In genomic region chr3:107446822-107447221, GRCm38 (mm10) we compare ENCODE assay signal across 22 mouse cellular contexts. TPM values are rescaled to one million over a fixed set of nuclear protein-coding genes. Genes with fewer than 3 reads are reported as not detected.
DNase-seq lines count a peak whose midpoint lies in the region; ATAC-seq lines count a peak whose summit lies in the region.
"Had no signal": no experiment of that assay in that cellular context is flagged by ENCODE, and none has a peak within 500 bp of the region (broad histone marks: within the 10 kb centered on the region; RNA-seq: fewer than 3 reads in every experiment).

No protein-coding gene starts in this region.

- no peaks in the 10 kb centered on the region for H3K27me3 ChIP-seq in stomach, embryonic 15.5 days (replicated peaks)
- H3K27me3 ChIP-seq: forebrain, embryonic 15.5 days had no signal

- no peak overlapping the region for H3K4me3 ChIP-seq in stomach, embryonic 15.5 days (replicated peaks)
- H3K4me3 ChIP-seq: embryonic facial prominence, embryonic 12.5 days; erythroblast, embryonic 14.5 days; forebrain, embryonic 15.5 days; heart, embryonic 13.5 days; kidney, embryonic 15.5 days; limb, embryonic 12.5 days; liver, embryonic 12.5 days had no signal

- no peak overlapping the region for H3K4me2 ChIP-seq in stomach, embryonic 15.5 days
- H3K4me2 ChIP-seq: embryonic facial prominence, embryonic 12.5 days; forebrain, embryonic 15.5 days; heart, embryonic 13.5 days; hindbrain, embryonic 14.5 days; kidney, embryonic 15.5 days; limb, embryonic 12.5 days; liver, embryonic 12.5 days; lung, embryonic 14.5 days; midbrain, embryonic 11.5 days had no signal

- 51% methylated on average over 3 of the region's 3 CpGs for WGBS in stomach, embryonic 15.5 days

- no peaks in the 10 kb centered on the region for H3K4me1 ChIP-seq in stomach, embryonic 15.5 days
- H3K4me1 ChIP-seq: forebrain, embryonic 15.5 days; liver, embryonic 12.5 days had no signal

- H3K9me3 ChIP-seq in stomach, embryonic 15.5 days: no peaks in the 10 kb centered on the region
- H3K9me3 ChIP-seq: embryonic facial prominence, embryonic 12.5 days; forebrain, embryonic 15.5 days; heart, embryonic 13.5 days; kidney, embryonic 15.5 days; limb, embryonic 12.5 days; liver, embryonic 12.5 days had no signal

- H3K9ac ChIP-seq in stomach, embryonic 15.5 days: no peak overlapping the region
- H3K9ac ChIP-seq: embryonic facial prominence, embryonic 12.5 days; forebrain, embryonic 15.5 days; heart, embryonic 13.5 days; hindbrain, embryonic 14.5 days; kidney, embryonic 15.5 days; limb, embryonic 12.5 days; liver, embryonic 12.5 days; lung, embryonic 14.5 days had no signal

- peak; percentile 55; the same call in 1 of the 2 replicates for ATAC-seq in stomach, embryonic 15.5 days (ENCODE audit: insufficient read depth, low FRiP score, low read depth)
- ATAC-seq: forebrain, embryonic 15.5 days; liver, embryonic 12.5 days had no signal

- no peaks in the 10 kb centered on the region for H3K36me3 ChIP-seq in stomach, embryonic 15.5 days
- H3K36me3 ChIP-seq: embryonic facial prominence, embryonic 12.5 days; forebrain, embryonic 15.5 days; heart, embryonic 13.5 days; kidney, embryonic 15.5 days; limb, embryonic 12.5 days; liver, embryonic 12.5 days had no signal

- peak; percentile 51 for DNase-seq in adrenal gland, adult 2 months
- DNase-seq in adrenal gland, postnatal 4 days (ENCODE audit: low spot score in 2 of 2): no peak
- DNase-seq in layer of hippocampus, adult 8-10 months (ENCODE audit: low spot score in 2 of 2): peak; percentile 58 to 68
- no peak for DNase-seq in layer of hippocampus, adult 9-10 months (ENCODE audit: low spot score)
- peak; percentile 52 for DNase-seq in adrenal gland, postnatal 14 days
- DNase-seq in right cerebral cortex, postnatal 10 days (ENCODE audit: low spot score in 2 of 2): no peak
- no peak for DNase-seq in urinary bladder, postnatal 14 days (ENCODE audit: low spot score)
- DNase-seq: cerebellum, adult 9-10 months; gastrocnemius, postnatal 36 days; heart, postnatal 36 days; lung, embryonic 14.5 days; thymus, adult 18-20 months had no signal

- no peak overlapping the region for H3K27ac ChIP-seq in stomach, embryonic 15.5 days
- H3K27ac ChIP-seq: embryonic facial prominence, embryonic 12.5 days; forebrain, embryonic 15.5 days; heart, embryonic 13.5 days; hindbrain, embryonic 14.5 days; kidney, embryonic 15.5 days; limb, embryonic 12.5 days; liver, embryonic 12.5 days had no signal

RNA-seq across cellular contexts. Expression of gene Kcnc4, which starts 12.5 kb away (rescaled TPM):
- 10 to 100 TPM in 1 of 2 experiments, 1 to 10 TPM in 1; 7.4 to 13.6 TPM for total RNA-seq in adrenal gland, adult 2 months (2021)
- 8.6 and 10.0 TPM in 2 replicates for polyA plus RNA-seq in adrenal gland, adult 2 months (2012; rRNA removed)
- 10 to 100 TPM; 14.4 to 14.8 TPM for total RNA-seq in adrenal gland, postnatal 4 days (2021)
- 10 to 100 TPM; 51.8 to 70.3 (median 61.7) TPM for total RNA-seq in layer of hippocampus, adult 8-10 months (2022)
- 7.4 and 8.1 TPM in 2 replicates for total RNA-seq in adrenal gland, postnatal 14 days (2021)
- 0.10 TPM in 1 of 2 replicates, not detected in the other for polyA plus RNA-seq in stomach, embryonic 15.5 days (2015; fragmentation: Nextera tagmentation; extraction: Ambion mirVana)
- polyA plus RNA-seq: erythroblast, embryonic 14.5 days; limb, embryonic 12.5 days; liver, embryonic 12.5 days had no signal

Comparison
In these comparisons a context has a peak if more than half of its experiments do, and no peak if none do; other contexts are left out.
1. DNase-seq: peak in adrenal gland, adult 2 months (single experiment), layer of hippocampus, adult 8-10 months (2 of 2) and adrenal gland, postnatal 14 days (single experiment); none in adrenal gland, postnatal 4 days (0 of 2), layer of hippocampus, adult 9-10 months (single experiment), right cerebral cortex, postnatal 10 days (0 of 2) and urinary bladder, postnatal 14 days (single experiment).